Mouse (Mus musculus) left cerebral cortex, postnatal 14 days (tissue): Measurements from ENCODE around the gene Psma7. TPM values are rescaled to one million over a fixed set of nuclear protein-coding genes. Genes with fewer than 3 reads are reported as not detected.

ENCODE experiments used
- DNase-seq, 2 experiments: peaks; one replicate each; pipeline ENCODE4 v3.0.0; 2021 to 2022; ENCODE audit warnings: low spot score in 2 of 2, mixed read lengths in 1 of 2
- intact Hi-C: fragments of 180-260 bp; cut with DNase I; formaldehyde crosslinking; loops from one replicate; pipeline ENCODE4 v1.15.1; 2025
- long read RNA-seq, 2 experiments: library from polyadenylated mRNA; stranded (forward); transcript quantifications; one replicate each; pipeline ENCODE4 v2.0.0; 2021
- total RNA-seq, 2 experiments: library from RNA; stranded (reverse); gene quantifications; 2 replicates each; pipeline ENCODE4 v1.2.3; 2021

Psma7 gene
- 100 to 1,000 TPM; 190 to 195 TPM for total RNA-seq
- long read RNA-seq, experiment 1, transcript Psma7-201 (7 exons, 914 nt) = major isoform, 211 of 332 reads
- long read RNA-seq, experiment 1, partial matches to known transcripts = 89 of 332 reads
- long read RNA-seq, experiment 1, other reads (novel, unspliced or antisense) = 28 of 332 reads
- long read RNA-seq, experiment 2, transcript Psma7-201 (7 exons, 914 nt) = major isoform, 124 of 229 reads
- long read RNA-seq, experiment 2, partial matches to known transcripts = 88 of 229 reads
- long read RNA-seq, experiment 2, other reads (novel, unspliced or antisense) = 16 of 229 reads

DNA sequence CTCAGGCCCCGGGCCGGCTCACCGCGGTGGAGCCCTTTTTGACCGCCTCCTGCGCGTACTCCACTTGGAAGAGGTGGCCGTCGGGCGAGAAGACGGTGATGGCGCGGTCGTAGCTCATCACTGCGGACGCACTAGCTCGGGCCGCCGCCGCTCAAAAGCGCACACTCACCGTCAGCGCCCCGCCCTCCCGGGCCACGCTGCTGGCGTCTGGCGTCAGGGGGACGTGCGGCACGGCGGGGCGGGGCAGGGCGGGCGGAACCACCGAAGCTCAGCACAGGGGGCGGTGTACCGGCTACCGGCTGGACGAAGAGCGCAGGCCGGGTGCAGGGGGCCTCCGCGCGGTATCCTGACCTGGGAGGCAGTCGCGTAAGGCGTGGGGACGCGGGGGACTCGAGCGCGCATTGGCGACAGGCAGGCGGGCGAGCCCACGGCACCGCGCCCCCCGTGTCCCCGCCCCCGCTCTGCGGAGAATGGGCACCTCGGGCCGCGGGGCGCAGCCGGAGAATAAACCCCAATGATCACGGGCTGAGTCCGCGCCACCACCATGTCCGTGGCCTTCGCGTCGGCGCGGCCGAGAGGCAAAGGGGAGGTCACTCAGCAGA lies at the start of gene Psma7, which contains the start of gene Ss18l1:
TSS of gene Psma7 (minus strand) at position 178 of the 602 bp plus-strand sequence.
TSS of gene Ss18l1 (plus strand) at position 254 of the 602 bp plus-strand sequence.
- DNase-seq = peak; percentile 89 to 94
- intact Hi-C loops = loop anchor here (1.0 to 5.0 kb wide), 2 partner anchors 17 to 65 kb away; partner anchors contain the start of gene Taf4

DNA sequence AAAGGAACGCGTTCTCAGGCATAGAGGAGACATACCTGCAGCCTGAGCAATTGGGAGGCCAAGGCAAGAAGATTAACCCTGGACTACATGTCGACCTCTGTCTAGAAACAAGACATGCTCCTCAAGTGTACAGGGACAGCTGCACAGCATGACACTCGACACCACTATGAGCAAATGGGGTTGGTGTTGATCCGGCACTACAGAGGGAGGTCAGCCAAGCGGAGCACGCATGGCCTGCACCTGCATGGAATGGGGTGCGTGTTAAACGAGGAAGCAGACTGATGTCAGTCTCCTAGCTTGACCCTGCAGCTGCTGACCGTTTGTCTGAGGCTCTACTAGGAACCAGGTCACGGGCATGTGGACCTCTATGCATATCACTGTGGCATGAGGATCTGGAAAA lies 48.1 kb upstream of the Psma7 start:
- DNase-seq = no peak
- intact Hi-C loops = no loop called here

DNA sequence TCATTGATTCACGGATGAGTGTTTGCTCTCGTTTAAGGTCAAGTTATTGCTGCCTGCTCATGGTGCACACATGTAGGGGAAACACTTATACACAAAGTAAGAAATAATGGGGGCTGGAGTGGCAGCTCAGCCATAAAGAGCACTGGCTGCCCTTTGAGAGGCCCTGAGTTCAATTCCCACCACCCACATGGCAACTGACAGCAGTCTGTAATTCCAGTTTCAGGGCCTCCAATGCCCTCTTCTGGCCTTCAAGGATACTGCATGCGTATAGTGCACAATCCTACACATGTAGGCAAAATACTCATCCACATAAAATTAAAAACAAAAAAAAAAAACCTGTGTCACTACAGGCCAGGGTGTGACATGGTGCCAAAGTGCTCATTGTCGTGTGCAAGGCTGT lies 45.2 kb upstream of the Psma7 start:
- no peak for DNase-seq
- intact Hi-C loops = no loop called here

DNA sequence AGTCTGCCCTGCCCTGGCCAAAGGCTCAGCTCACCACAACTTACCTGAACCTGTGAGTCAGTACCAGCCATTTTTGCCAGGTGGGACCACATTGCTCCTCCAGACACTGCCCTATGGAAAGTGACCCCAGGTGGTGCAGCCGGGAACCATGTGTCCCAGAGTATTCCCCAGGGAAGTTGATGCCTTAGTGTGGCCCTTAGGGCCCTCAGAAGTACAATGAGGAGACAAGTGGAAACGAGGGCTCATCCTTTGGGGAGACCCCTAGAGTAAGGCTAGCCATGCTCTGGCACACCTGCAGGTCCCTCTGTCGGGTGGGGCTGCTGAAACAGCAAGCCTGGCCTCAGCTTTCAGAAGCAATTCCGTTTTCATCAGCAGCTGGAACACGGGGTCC lies 44.4 kb upstream of the Psma7 start:
- intact Hi-C loops = no loop called here
- DNase-seq = no peak

DNA sequence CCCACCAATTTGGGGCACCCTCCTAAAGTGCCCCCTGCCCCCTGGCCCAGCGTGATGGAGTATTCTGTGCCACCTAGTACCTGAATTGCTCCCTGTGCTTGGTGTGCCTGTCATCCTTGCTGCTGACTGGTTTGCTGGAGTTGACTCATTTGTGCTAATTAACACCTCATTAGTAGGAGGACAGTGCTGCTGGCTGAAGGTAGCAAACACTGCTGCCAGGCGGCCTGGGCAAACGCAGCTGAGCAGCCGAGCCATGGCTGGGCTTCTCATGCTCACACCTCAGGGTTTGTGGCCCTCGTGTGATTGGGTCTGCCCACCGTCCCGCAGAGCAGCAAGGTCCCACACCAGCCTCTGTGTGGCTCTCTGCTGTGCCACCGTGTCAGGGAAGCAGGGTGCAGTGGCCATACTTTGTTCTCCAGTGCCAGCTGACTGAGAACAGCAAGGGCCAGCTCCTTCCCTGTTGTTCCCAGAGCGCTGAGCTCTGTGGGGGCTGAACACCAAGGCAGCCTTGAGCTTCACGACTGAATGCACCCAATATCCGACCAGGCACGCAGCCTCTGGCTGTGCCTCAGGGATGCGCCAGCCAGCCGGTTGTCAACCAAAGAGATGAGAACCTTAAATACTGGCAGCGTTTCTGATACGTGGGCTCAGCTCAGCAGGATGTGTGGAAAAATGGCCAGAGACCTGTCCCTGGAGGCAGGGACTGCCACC lies 43.8 kb upstream of the Psma7 start:
- no peak for DNase-seq
- intact Hi-C loops = no loop called here

DNA sequence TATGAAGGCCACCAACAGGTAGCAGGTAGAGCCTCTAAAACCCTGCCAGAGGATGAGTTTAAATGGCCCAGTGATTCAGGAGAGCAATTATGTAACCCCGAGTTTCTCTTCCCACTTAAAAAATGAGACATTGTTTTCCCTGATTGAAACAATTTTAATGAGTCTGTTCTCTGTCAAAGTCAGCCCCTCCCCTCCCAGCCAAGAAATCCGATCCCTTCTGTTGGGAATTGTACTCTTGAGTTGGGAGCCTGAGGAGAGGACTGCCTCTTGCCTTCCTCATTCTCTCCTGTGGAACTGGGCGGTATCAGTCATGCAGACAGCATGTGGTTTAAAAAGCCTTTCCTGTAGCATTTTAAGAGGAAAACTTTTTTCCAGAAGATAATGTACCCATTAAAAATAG lies 42.3 kb upstream of the Psma7 start:
- DNase-seq = no peak
- intact Hi-C loops = no loop called here

DNA sequence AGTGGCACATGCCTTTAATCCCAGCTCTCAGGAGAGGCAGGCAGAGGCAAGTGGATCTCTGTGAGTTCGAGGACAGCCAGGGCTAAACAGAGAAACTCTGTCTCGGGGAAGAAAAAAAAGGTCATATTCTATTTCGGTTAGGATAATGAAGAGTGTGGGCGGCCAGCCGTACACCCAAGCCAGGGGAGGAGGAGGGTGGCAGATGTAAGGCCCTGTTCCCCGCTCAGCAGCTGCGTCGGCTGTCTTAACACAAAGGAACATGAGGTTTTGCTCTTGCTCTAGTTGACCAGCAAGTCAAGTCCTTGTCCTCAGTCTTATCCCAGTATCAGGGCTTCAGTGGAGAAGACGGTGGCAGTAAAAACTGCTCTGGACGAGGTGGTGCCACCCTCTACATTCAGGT lies 40.8 kb upstream of the Psma7 start:
- no peak for DNase-seq
- intact Hi-C loops = no loop called here

DNA sequence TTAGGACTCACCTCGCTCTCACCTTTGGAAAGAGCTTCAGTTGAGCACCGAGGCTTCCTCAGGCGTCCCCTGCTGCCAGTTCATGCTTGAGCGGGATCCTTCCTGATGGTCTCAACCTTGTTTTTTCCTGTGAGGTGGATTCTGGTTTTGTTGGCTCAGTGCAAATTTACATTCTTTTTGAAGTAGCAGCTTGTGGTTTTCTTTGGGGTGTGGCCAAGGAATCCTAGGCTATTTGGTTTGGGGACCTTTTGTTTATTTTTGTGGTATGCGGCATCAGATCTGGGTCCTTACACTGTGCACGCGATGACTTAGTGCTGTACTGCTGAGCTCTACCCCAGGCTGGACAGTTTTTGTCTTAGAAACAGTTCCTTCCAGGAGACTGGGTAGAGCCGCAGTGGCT lies 38.4 kb upstream of the Psma7 start:
- intact Hi-C loops = no loop called here

DNA sequence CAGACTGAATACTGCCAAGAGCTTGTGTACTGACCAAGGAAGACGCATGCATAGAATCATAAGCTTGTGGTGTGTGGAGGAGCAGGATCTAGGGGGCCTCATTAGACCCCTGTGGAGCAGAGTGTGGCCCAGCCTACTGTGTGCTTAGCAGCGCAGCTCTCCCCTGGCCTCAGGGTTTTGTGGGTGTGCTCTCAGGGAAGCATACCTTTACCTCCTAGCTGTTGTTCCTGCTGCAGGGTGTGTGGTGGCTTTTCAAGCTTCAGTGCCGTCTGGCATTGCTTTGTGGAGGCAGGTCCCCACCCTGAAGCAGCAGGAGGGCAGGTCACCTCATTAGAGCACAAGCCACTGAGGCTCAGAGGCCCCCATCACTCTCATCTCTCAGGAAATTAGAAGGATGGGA lies 35.4 kb upstream of the Psma7 start:
- intact Hi-C loops = loop anchor here (10.0 kb wide), 1 partner anchor 177 kb away; the partner anchor contains the start of gene Rps21
- DNase-seq = no peak

More for the DNA sequence above, 38.4 kb upstream of the Psma7 start:
- DNase-seq = no peak

DNA sequence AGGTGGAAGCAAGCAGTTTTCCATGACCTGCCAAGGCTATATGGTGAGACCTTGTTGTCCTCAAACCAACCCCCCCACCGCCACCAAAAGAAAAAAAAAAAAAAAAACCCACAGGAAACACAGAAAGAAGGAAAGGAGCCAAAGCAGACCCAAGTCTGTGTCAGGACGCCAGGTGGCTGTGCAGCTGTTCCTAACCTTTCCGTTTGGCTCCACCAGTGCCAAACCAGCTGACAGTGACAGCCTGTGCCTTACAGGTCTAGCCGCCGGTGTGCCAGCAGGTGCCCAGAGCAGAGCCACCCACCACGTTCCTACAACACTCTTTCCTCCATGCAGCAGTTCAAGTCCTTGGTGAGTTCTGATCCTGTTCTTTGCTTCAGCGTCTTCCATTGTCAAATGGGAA lies 30.7 kb upstream of the Psma7 start:
- intact Hi-C loops = loop anchor here (5.0 to 10.0 kb wide), 2 partner anchors 44 to 182 kb away; partner anchors contain the start of genes Osbpl2 and Rps21
- no peak for DNase-seq

DNA sequence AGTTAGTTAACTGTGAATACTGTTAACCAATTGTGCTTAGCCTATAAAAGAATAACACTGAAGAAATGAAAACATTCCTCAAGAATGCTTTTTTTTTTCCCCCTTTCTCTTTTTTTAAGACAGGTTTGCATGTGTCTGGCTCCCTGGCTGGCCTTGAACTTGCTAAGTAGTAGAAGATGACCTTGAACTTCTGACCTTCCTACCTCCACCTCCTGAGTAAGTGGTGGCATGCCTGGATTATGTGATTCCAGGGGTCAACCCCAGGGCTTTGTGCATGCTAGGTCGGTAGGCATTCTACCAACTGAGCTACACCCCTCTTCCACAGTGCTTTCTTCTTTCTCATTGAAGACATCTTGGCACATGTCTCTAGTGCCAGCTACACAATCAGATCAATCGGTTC lies 29.4 kb upstream of the Psma7 start:
- DNase-seq = no peak
- intact Hi-C loops = loop anchor here (5.0 to 10.0 kb wide), 2 partner anchors 46 to 183 kb away; partner anchors contain the start of genes Osbpl2 and Rps21

DNA sequence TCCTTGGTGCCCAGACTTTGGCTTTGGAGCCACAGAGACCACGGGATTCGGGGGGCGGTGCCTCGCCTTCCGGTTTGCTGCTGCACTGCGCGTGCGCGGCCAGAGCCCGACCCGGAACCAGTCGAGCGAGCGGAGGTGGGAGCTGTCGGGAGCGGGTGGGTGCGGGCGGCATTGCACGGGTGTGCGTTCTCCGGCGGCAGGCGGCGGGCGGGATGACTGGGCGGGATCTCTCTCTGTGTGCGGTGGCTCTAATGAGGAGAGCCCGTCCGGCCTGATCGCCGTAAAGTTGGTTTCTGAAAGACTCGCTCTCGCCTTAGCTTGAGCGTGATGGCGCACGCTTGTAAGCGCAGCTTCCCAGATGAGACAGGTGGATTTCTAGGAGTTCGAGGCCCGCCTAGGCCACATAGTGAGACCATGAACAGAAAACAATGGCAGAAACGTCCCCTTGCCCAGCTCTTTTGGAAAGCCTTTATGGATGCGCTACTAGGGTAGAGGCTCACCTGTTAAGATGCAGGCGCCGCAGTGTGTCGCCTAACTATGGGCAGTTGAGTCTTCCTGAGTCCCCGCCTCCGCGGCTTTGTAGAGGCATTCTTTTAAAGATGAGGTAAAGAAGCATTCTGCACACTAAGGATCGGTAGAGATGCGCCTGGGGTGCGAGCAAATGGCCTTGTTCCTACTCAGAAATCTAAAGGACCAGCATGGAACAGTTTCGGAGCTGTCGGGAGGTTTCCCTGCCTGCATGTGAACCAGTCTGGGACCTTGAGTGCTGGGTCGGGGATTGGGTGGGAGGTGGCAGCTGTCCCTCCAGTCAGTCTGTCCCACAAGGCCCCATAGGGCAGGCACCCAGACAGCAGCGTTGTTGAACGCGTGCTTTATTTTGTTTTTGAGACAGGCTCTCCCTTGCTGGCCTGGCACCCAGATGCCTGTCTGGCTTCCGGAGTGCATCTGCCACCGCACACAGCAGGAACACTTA lies 28.5 kb upstream of the Psma7 start, which contains the start of gene Mtg2:
TSS of gene Mtg2 (plus strand) at position 108 of the 973 bp plus-strand sequence.
- intact Hi-C loops = loop anchor here (5.0 to 10.0 kb wide), 2 partner anchors 47 to 184 kb away; partner anchors contain the start of genes Osbpl2 and Rps21
- peak; percentile 96 for DNase-seq

DNA sequence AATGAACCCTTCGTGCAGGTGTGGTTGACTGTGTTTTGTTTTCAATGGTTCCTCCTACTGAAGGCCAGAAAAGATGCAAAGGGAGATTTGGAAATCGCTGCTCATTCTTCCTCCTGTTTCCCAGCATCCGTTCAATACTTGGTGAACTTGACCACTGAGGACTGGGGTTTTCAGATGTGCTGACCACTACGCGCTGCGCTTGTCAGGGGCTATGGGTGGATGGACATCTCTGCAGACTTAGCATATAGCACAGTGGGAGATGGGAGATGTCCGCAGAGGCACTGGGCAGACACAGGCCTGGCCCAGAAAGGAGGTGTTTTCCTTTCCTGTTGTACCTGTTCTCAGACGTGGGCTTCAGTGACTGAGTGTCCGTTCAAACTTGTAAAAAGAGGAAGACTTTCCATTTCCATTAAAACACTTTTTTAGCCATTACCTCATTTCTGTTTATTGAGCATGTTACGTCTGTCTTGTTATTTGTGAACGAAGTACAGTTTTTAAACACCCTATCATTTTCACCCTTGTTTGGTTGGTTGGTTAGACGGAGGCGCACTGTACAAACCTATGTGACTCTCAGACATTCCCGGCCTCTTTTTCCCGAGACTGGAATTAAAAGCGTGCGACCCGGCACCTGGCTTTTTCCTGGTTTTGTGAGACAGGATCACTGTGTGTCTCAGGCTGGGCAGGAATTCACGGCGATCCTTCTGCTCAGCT lies 27.7 kb upstream of the Psma7 start:
- intact Hi-C loops = loop anchor here (5.0 to 10.0 kb wide), 2 partner anchors 47 to 185 kb away; partner anchors contain the start of genes Osbpl2 and Rps21
- DNase-seq = no peak

DNA sequence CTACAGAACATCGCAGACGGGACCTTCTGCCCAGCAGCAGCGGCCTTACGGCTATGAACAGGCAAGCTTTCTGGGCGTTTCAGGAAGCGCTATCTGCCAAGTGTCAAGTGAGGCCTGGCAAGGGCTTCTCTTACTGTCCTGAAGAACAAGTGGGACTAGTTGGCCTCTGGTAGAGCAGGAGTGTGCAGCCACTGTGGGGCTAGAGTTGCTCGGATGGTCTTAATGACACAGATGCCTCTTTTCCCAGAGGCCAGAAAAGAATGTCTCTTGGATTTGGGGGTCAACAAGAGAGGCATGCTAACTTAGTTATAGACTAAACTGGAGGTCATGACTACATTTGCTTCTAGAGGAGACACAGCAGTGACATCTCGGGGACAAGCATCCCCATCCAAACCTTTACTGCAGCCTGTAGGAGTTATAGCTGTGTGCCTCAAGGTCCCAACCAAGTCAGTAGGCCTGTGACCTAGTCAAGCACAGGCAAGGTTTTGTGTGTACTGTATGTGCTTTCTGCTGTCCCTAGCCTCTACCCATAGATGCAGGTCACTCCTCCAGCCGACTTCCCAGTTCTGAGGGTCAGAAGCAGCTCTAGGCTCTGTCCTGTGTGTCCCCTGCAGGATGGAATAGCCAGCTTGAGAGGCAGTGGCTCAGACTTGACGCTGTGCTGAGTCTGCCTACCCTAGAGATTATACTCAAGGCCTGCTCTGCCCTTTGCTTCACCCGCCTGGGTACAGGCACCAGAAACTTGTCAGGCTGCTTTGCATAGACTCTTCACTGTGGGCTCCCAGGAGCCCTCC lies 21.3 kb upstream of the Psma7 start:
- no peak for DNase-seq
- intact Hi-C loops = no loop called here

DNA sequence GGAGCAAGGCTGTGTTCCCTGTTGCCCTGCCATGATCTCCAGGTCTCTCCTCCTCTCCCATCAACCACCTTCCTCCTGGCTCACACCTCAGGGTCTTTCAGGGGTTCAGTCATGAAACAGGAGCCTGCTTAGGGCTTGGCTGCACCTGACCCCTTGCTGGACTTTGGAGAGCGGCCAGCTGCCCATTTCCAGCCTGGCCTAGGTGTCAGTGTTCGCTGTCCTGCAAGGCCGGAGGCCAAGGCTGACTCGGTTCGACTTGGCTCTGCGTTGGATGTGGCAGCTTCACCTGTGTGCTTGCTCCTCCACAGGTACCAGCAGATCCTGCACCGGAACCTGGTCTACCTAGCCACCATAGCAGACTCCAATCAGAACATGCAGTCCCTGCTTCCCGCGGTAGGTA lies 10.8 kb upstream of the Psma7 start:
- intact Hi-C loops = no loop called here
- DNase-seq = no peak

DNA sequence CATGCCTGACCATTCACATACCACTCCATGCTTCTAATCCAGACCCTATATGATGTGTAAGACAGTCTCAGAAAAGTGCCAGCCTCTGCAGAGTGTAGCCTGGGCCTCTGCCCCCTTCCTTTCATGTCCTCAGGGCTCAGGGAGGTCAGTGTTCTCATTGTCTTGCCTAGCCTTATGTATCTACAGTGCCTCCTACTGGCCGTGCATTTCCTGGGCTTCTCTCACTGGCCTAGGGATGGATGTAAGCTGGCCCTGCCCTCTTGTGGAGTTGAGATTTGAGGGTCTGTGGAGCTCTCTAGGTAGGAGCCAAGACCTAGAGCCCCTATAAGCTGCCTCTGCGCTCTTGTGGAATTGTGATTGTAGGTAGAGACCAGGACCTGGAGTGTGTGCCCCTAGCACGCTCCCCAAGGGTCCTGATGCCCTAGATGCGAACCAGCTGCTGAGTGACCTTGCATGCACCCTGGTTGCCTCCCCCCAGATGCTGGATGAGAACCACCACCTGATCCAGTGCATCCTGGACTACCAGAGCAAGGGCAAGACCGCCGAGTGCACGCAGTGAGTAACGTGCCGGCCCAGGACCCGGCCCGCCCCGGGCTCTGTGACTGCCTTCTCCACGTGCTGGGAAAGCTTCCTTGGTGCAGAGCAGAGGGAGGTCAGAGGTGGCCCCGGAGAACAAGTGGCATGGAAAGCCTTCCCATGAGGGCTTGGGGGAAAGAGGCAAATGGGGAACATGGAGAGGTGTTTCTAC lies 9.9 kb upstream of the Psma7 start:
- intact Hi-C loops = loop anchor here (2.0 kb wide), 1 partner anchor 135 kb away; no protein-coding TSS in a partner anchor
- peak in 1 of 2 experiments; percentile 33 for DNase-seq

DNA sequence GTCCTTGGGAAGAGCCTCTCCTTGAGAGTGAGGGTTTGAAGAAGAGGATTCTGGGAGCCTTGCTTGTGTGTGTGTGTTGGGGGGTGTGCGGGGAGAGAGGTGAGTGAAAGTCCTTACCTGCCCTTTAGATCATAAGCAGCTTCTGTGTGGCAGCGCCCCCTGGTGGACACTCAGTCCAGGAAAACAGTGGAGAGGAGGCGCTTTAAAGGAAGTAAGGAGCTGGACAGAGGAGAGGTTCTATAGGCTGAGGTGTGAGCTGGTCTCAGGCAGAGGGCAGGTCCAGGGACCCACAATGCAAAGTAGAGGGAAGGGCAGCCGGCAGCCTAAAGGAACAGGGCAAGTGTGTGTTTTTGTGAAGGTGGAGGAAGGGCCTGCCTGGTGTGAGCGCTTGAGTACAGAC lies 8.8 kb upstream of the Psma7 start:
- intact Hi-C loops = loop anchor here (2.0 kb wide), 1 partner anchor 134 kb away; no protein-coding TSS in a partner anchor

More for the DNA sequence above, 8.8 kb upstream of the Psma7 start:
- DNase-seq = peak; percentile 87 to 88
